Mouse (Mus musculus) liver, adult 2 months (tissue): ENCODE measurements around the gene Synpr. TPM values are rescaled to one million over a fixed set of nuclear protein-coding genes. Genes with fewer than 3 reads are reported as not detected.

ENCODE experiments used
- DNase-seq: peaks from one replicate; pipeline ENCODE4 v3.0.0-alpha.2; 2011; ENCODE audit warnings: low read depth, low spot score; ENCODE audit errors: extremely low read depth
- H3K27ac ChIP-seq: fragments of 200-500 bp; replicated peaks from 2 replicates; pipeline ENCODE4 v1.5.1; 2012; ENCODE audit warnings: low read depth, mild to moderate bottlenecking, control low read depth, inconsistent platforms, low read length; ENCODE audit not compliant: insufficient read depth
- H3K27me3 ChIP-seq: fragments of 200-500 bp; 2 replicates; pipeline ENCODE4 v1.6.1; 2012; ENCODE audit warnings: mild to moderate bottlenecking, moderate library complexity, low read length, inconsistent platforms; ENCODE audit not compliant: control insufficient read depth, insufficient read depth
- H3K36me3 ChIP-seq: fragments of 200-500 bp; 2 replicates; pipeline ENCODE4 v1.6.1; 2012; ENCODE audit warnings: low read length, inconsistent platforms; ENCODE audit not compliant: control insufficient read depth, insufficient read depth
- H3K4me1 ChIP-seq: fragments of 200-500 bp; 2 replicates; pipeline ENCODE4 v1.6.1; 2011; ENCODE audit warnings: low read length; ENCODE audit not compliant: control insufficient read depth, insufficient read depth
- H3K4me3 ChIP-seq: fragments of 200-500 bp; 2 replicates; pipeline ENCODE4 v1.5.1; 2011; ENCODE audit warnings: low read depth, mild to moderate bottlenecking, control low read depth, low read length, moderate library complexity; ENCODE audit not compliant: insufficient read depth
- H3K79me2 ChIP-seq: fragments of 200-500 bp; 2 replicates; pipeline ENCODE4 v1.6.1; 2012; ENCODE audit warnings: inconsistent platforms, mild to moderate bottlenecking, low read length, moderate library complexity; ENCODE audit not compliant: control insufficient read depth, insufficient read depth
- H3K9ac ChIP-seq: fragments of 200-500 bp; 2 replicates; pipeline ENCODE4 v1.6.1; 2012; ENCODE audit warnings: low read depth, mild to moderate bottlenecking, control low read depth, inconsistent platforms, low read length
- CTCF ChIP-seq: fragments of 200-500 bp; IDR thresholded peaks from 2 replicates; pipeline ENCODE4 v1.5.1; 2011; ENCODE audit warnings: low read depth, low read length, control low read depth
- POLR2A ChIP-seq: fragments of 200-500 bp; IDR thresholded peaks from 2 replicates; pipeline ENCODE4 v1.6.1; 2011; ENCODE audit warnings: low read length, control low read depth; ENCODE audit not compliant: insufficient read depth; ENCODE audit errors: extremely low read depth
- WGBS: fragments of 180-500 bp; shearing (Covaris S2); methylation state at CpG from one replicate; pipeline ENCODE4 v1.1.7; 2018; 5-methylcytosine and 5-hydroxymethylcytosine counted together
- polyA plus RNA-seq: library from polyadenylated mRNA; depleted of rRNA; stranded (reverse); fragments of >200 nt; gene quantifications from 2 replicates; pipeline ENCODE4 v1.2.3, GENCODE M21; 2012
- total RNA-seq: library from RNA; depleted of rRNA; stranded (reverse); fragments of >200 nt; gene quantifications from 2 replicates; pipeline ENCODE4 v1.2.3, GENCODE M21; 2014

The Synpr gene
- total and polyA plus RNA-seq, 2 experiments = not detected

- Histone ChIP-seq H3K79me2 (no peaks in the 10 kb centered on the region), H3K9ac (no peak overlapping the region), H3K27me3 (no peaks in the 10 kb centered on the region), H3K27ac (no peak overlapping the region), H3K4me1 (no peaks in the 10 kb centered on the region), H3K4me3 (no peak overlapping the region), H3K36me3 (no peaks in the 10 kb centered on the region)
- TF ChIP-seq CTCF (no peak), POLR2A (no peak)
- no peak for DNase-seq
- 67% methylated on average over 1 of the region's 1 CpGs for WGBS
Measured at GRCm38 (mm10) chr14:13567250-13567649, 282.7 kb downstream of the Synpr start.

DNA sequence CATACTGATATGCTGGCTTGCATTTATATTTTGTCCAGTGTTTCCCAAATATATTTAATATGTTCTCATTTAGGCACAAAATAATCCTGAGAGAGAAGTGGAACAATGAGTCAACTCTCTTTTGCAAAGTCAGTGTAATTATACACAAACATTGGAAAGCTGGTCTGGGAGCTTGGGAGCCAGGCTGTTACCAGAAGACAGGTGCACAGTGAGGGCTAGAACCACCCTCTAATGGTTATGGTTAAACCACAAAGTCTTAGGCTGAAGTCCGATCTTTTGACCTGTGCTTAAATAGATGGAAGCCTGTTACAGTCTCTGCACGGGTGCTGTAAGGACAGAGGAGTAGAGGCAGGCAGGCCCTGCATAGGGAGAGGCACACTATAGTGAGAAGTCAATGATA, 283.4 kb downstream of the Synpr start:
- WGBS = 74% methylated on average over 2 of the region's 2 CpGs
- DNase-seq = no peak
- TF ChIP-seq CTCF (no peak), POLR2A (no peak)

GRCm38 (mm10) chr14:13571941-13572340, 287.4 kb downstream of the Synpr start:
- TF ChIP-seq POLR2A (no peak), CTCF (no peak)
- H3K9ac ChIP-seq = no peak overlapping the region

More for the DNA sequence above, 283.4 kb downstream of the Synpr start:
- H3K79me2 ChIP-seq = no peaks in the 10 kb centered on the region
- H3K36me3 ChIP-seq = no peaks in the 10 kb centered on the region
- no peaks in the 10 kb centered on the region for H3K27me3 ChIP-seq
- no peaks in the 10 kb centered on the region for H3K4me1 ChIP-seq
- no peak overlapping the region for H3K4me3 ChIP-seq
- H3K9ac ChIP-seq = no peak overlapping the region
- H3K27ac ChIP-seq = no peak overlapping the region

DNA sequence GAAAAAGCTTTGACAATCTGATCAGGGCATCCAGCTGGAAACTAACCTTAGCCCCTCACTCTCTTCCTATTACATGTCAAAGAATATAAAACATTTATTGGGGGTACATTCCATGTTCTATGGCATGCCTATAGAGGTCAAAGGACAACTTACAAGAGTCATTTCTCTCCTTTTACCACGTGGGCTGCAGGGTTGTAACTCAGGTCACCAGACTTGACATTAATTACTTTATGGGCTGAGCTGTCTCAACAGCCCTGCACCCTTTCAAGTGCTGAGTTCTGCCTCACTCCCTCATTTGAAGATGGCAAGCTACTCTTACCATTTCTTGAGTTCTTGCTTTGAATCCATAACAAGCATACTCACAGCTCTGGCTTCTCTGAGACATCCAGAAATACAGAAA, 287.9 kb downstream of the Synpr start:
- WGBS = 16% methylated on average over 1 of the region's 1 CpGs
- H3K36me3 ChIP-seq = no peaks in the 10 kb centered on the region
- TF ChIP-seq POLR2A (no peak), CTCF (no peak)
- no peak for DNase-seq
- H3K79me2 ChIP-seq = no peaks in the 10 kb centered on the region
- H3K27me3 ChIP-seq = no peaks in the 10 kb centered on the region
- no peak overlapping the region for H3K9ac ChIP-seq
- no peak overlapping the region for H3K27ac ChIP-seq
- H3K4me3 ChIP-seq = no peak overlapping the region
- H3K4me1 ChIP-seq = no peaks in the 10 kb centered on the region

More at GRCm38 (mm10) chr14:13571941-13572340, 287.4 kb downstream of the Synpr start:
- no peak for DNase-seq
- Histone ChIP-seq H3K36me3 (no peaks in the 10 kb centered on the region), H3K27ac (no peak overlapping the region), H3K4me1 (no peaks in the 10 kb centered on the region), H3K27me3 (no peaks in the 10 kb centered on the region), H3K79me2 (no peaks in the 10 kb centered on the region), H3K4me3 (no peak overlapping the region)

- Histone ChIP-seq H3K36me3 (no peaks in the 10 kb centered on the region), H3K4me1 (no peaks in the 10 kb centered on the region), H3K9ac (no peak overlapping the region), H3K27ac (no peak overlapping the region), H3K4me3 (no peak overlapping the region), H3K27me3 (no peaks in the 10 kb centered on the region), H3K79me2 (no peaks in the 10 kb centered on the region)
- 81% methylated on average over 2 of the region's 2 CpGs for WGBS
- DNase-seq = no peak
- no peak for TF ChIP-seq CTCF
- no peak for TF ChIP-seq POLR2A
Measured at GRCm38 (mm10) chr14:13578101-13578500, 293.5 kb downstream of the Synpr start.

- H3K9ac ChIP-seq = no peak overlapping the region
- no peaks in the 10 kb centered on the region for H3K27me3 ChIP-seq
- no peaks in the 10 kb centered on the region for H3K36me3 ChIP-seq
- WGBS = 85% methylated on average over 1 of the region's 1 CpGs
- no peaks in the 10 kb centered on the region for H3K79me2 ChIP-seq
- TF ChIP-seq POLR2A = no peak
- no peak overlapping the region for H3K4me3 ChIP-seq
- no peak overlapping the region for H3K27ac ChIP-seq
- DNase-seq = no peak
- no peaks in the 10 kb centered on the region for H3K4me1 ChIP-seq
Measured at GRCm38 (mm10) chr14:13578744-13579143, 294.2 kb downstream of the Synpr start.
